Mouse (Mus musculus) erythroblast, embryonic 14.5 days (primary cell): Measurements from ENCODE around the gene Tlx1.

ENCODE experiments used
- GATA1 ChIP-seq: IDR thresholded peaks from 2 replicates; pipeline ENCODE4 v1.6.1; 2012; ENCODE audit warnings: low read length, inconsistent platforms, mixed read lengths
- TAL1 ChIP-seq: IDR thresholded peaks from 3 replicates; pipeline ENCODE4 v1.6.1; 2012; ENCODE audit warnings: low read length, inconsistent platforms, mixed read lengths

GRCm38 (mm10) chr19:45176269-45176668 is 25.8 kb downstream of the Tlx1 start:
- TF ChIP-seq TAL1: no peak
- no peak for TF ChIP-seq GATA1
